Mouse (Mus musculus) kidney, adult 9 months (tissue): Measurements from ENCODE around the gene Rbfox1.

Experiments
- DNase-seq: peaks from one replicate; pipeline ENCODE4 v3.0.0; 2022

The Rbfox1 gene

GRCm38 (mm10) chr16:5884746-5885689 lies at the start of gene Rbfox1:
TSS of gene Rbfox1 (plus strand) at chr16:5885355.
- DNase-seq = no peak

DNA sequence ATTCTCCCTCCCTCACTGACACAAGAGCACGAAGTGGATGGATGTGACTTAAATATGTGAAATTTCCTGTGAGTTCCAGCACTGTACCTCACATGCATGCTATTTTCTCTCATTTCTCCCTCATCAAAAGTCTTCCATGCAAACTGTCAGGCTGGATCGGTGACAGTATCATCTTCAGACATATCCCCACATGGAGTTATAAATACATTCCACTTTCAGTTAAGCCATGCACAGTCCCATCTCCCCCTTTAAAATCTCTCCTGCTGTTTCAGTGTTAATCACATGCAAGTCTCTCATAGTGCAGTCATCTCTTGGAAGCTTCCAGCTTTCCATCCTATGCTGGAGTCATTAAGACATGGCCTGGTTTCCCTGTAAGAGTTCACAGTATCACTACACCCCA lies 48.4 kb upstream of the Rbfox1 start:
- DNase-seq = no peak

GRCm38 (mm10) chr16:5841167-5841566 lies 44.0 kb upstream of the Rbfox1 start:
- DNase-seq = no peak

- no peak for DNase-seq
These were observed 39.5 kb upstream of the Rbfox1 start for GRCm38 (mm10) chr16:5845645-5846044.

DNA sequence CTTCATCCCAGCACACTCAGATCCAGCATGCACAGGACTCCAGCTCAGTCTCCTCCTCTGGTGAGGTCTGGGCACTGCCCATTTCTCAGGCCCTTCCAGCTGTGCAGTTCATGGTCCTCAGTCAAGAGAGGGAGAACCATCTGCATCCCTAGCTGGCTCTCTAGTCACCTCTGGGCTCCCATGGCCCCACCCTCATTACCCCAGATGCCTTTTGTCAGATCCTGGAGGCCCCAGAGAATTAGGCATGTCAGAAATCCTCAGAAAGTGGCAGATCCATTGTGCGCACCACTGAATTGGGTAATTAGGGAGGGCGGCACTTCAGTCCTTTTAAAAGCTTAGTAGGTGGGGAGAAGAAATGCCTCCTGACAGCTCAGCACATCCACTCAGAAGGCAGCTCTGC lies 32.1 kb upstream of the Rbfox1 start:
- DNase-seq = no peak

DNA sequence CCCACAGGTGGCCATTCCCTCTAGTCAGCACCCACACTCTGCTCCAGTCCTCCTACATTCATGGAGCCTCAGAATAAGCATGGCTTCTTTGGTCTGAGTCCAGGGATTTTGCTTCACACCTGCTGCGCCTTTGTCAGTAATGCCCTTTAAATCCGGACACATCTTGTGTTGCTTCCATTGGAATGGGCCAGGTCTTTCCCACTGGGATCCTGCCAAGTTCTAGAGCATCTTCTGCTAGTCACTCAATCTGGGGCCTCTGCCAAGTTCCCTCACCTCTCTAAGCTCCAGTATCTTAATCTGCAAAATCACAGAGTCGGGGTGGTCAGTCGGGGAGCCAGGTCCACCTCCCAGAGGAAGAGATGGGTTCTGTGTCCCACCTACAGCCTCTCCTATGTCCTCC lies 20.8 kb upstream of the Rbfox1 start:
- DNase-seq = no peak

DNA sequence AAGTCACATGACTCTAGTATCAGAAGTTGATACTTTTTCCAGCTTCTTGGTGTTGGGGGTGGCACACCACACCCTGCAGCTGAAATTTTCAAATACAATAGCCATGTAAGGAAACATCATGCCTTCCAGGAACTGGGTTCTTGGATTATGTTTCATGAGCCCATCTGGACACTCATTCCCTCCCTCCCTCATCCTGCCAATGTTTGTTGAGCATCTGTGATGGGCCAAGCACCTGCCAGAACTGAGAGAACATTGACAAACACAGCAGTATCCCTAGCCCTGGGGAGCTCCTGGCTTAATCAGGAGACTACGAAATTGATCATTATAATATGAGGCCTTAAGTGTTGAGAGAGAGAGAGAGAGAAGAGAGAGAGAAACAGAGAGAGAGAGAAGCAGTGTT lies 18.2 kb upstream of the Rbfox1 start:
- DNase-seq = no peak

DNA sequence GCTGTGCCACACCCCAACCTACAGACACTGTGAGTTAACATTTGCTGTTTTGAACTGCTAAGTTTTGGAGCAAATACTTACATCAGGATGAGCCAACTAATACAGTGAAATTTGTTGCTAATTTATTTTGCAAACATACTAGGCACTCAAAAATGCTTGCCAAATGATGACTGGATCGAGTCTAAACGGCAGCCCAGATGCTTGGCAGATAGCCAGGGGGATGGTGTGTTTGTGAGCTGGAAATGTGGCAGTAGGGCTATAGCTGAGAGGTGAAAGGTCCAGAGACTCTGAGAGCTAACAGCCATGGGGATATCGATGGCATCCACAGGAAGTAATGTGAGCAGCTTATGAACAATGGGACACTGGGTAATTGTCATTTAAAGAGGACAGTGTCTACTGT lies 14.8 kb upstream of the Rbfox1 start:
- DNase-seq = no peak

DNA sequence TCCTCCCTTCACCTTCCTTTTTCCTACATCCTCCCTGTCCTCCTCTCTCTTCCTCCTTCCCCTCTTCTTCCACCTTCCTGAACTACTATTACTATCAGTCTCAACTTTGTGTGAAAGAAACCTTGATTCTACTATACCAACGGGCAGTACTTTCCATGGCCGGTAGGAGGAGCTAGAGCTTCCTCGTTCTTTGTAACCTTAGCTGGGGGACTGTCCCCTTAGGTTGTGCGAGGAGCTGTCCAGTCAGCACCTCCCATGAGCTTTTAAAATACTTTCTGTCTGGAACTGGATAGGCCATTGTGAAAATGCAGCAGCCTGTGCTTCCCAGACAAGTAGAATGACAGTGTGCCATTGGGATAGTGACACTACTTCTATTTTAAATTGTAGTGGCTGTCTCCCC lies 3.3 kb upstream of the Rbfox1 start:
- DNase-seq = peak; percentile 82

DNA sequence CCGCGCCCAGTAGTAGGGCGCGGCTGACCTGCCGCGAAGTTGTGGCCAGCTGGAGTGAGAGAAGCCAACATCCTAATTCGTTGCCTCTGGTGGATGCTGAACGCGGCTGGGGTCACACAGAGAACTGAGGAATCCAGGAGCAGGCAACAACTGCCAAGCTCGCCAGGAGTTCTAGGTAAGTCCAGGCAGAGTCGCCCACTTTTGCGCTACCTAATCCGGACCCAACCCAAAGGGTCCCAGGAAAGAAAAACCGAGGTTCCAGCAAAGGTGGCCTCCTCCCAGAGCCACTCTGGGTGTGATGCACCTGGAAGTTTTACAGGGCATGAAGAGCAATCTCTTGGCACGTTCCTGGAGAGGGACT lies 515 bp downstream of the Rbfox1 start:
- no peak for DNase-seq

GRCm38 (mm10) chr16:5895564-5895963 lies 10.4 kb downstream of the Rbfox1 start:
- DNase-seq = no peak

- DNase-seq = peak; percentile 37
These were observed 13.2 kb downstream of the Rbfox1 start for GRCm38 (mm10) chr16:5898330-5898729.

GRCm38 (mm10) chr16:5910742-5911141 lies 25.6 kb downstream of the Rbfox1 start:
- no peak for DNase-seq

DNA sequence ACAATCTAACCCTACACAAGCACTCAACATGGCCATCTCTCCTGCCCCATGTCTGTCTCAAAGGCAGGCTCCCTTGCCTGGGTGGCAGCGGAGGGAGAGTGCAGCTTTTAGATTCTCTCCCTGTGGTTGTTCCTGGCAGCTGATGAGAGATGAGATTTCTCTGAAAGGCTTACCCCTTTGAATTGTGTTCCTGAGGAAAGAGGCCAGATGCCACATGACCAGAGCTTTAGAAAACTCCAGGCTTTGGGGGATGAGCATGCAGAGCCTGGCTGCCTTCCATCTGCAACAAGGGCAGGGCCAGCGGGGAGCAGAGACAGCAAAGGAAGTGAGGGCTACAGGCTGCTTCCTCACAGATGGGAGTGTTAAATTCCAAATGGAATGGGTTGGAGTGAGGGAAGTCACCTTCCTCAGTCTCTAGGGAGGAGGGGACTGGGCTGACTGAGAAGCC lies 26.7 kb downstream of the Rbfox1 start:
- no peak for DNase-seq

DNA sequence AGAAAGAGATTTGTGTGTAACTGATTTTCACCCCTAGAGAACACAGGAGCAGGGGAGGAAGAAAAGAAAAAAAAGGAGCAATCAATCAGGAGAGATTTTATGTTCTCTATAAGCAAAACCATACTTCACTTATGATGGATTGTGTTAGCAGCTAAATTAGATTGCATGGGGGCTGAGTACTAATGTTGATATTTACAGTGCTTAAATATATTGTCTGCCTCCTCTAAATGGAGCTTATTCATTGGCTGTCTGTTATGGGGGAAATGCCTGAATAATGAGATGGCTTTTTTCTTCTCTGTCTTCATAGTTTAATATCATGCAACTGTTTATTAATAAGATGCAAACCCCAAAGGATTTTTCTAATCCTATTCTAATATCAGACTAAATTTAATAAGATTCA lies 32.8 kb downstream of the Rbfox1 start:
- DNase-seq = no peak

DNA sequence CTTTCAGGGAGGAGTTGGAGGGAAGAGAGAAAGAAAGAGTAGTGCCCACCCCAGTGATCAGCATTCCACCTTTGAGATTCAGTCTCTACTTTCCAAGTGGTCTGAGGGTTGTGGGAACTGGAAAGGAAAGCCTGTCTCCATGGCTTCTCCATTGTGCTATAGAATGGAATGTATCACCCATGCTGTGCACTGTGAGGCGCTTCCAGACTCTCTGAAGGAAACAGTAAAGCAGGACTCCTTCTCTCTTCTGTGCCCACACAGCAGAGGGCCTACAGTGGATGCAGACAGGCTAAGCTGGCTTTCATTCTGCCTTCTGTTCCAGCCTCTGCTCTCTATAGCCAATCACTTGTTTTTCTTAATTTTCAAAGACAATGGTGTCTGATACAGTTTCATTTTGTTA lies 41.8 kb downstream of the Rbfox1 start:
- DNase-seq = no peak

DNA sequence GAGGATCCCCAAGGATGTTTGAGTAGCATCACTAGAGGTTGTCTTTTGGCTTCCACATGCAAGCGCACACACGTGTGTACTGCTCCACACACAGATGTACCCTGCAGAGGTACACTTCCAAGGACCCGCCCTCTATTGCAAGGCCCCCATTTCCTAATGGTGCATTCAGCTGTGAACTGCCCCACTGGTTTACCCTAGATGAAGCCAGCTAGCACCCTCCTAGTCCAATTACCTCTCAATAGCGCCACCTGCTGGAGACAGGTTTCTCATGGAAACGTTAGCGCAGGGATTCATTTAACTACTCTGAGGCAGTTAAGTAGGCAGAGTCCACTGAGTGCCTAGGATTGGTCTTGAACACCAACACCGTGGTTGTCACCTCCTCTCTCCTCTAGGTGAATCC lies 46.5 kb downstream of the Rbfox1 start:
- DNase-seq = peak; percentile 75

GRCm38 (mm10) chr16:5940016-5940415 lies 54.9 kb downstream of the Rbfox1 start:
- peak; percentile 11 for DNase-seq

DNA sequence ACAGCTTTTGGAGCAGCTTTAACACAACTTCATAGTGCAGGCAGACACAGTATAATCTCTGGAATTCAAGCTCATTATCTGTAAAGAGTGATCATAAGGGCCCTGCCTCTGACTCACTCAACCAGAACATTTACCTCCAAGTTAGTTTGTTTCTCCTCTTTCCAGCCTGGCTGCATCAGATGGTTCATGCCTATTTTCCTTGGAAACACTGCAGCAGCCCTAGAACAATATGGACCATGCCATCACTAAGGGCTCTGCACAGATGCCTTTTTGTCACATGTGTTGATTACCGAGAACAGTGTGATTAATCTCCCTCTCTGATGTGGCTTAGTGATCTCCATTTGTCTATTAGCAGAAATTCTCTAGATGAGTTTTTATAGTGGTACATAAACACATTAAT lies 60.5 kb downstream of the Rbfox1 start:
- DNase-seq = no peak

- no peak for DNase-seq
These were observed 68.0 kb downstream of the Rbfox1 start for GRCm38 (mm10) chr16:5953106-5953505.

DNA sequence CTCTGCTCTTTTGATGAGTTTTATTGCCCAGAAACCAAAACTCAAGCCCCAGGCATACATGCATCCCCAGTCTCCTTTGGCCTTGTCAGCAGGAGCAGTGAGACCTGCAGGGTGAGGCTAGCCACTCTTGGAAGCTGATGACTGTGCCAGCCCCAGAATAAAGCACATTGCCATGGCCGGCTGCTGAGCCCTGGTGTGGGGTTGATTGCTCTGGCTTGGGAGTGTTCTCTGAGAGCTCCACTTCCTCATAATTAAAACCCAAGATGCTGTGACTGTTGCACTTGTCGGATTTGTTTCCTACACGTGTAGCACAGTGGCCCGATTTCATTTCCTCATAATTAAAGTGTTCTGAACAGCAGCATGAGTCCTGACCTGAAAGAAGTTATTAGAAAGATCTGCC lies 72.3 kb downstream of the Rbfox1 start:
- DNase-seq = no peak

DNA sequence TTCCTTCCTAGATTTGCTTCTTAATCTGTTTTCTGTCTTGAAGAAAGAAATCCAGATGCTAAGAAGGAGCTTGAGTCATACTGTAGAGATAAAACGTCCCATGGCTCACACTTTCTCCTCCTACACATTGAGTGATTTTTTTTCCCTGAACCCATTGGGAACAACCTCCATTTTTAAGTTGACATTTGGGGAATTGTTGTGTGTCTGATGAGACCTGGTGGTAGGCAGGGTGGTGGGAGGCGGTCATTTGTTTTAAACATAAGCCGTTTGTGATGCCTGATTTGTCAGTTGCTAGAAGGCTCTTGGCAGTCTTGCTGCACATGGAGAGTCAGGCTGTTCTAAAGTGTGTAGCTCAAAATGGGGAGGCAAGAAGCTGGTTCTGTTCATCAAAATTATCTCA lies 76.6 kb downstream of the Rbfox1 start:
- no peak for DNase-seq

DNA sequence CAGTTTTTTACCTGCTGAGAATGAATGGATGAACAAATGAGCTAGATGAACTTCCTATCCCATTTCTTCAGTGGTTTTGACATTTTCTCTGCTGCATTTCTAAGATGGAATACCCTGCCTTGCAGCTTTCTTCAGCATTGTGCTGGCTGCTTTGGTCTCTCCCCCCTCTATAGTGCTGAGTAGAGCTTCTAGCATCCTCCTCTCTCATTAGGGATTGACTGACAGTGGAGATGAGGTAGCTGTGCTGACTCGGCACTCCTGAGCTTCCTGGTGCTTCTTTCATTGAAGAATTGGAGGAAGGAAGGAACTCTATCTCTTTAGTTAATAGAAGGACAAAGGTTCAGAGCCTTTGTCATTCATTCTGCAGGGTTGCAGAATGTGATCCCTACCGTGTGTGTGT lies 89.0 kb downstream of the Rbfox1 start:
- DNase-seq = no peak

GRCm38 (mm10) chr16:5992045-5993011 lies 107.2 kb downstream of the Rbfox1 start:
- DNase-seq = no peak
